Mouse (Mus musculus) limb, embryonic 10.5 days (tissue): ENCODE data around the gene Pax6. TPM values are rescaled to one million over a fixed set of nuclear protein-coding genes. Genes with fewer than 3 reads are reported as not detected.
A peak's percentile ranks its signal among the peaks of the same experiment; 100 is the strongest.

Experiments
- DNase-seq: peaks from one replicate; pipeline ENCODE4 v3.0.0-alpha.2; 2017; ENCODE audit warnings: low spot score
- H3K27ac ChIP-seq: fragments of 300-500 bp; sonication (generic); 2 replicates; pipeline ENCODE4 v1.5.1; 2016; ENCODE audit warnings: mild to moderate bottlenecking
- H3K27me3 ChIP-seq: fragments of 300-500 bp; sonication (generic); 2 replicates; pipeline ENCODE4 v1.6.1; 2016; ENCODE audit warnings: low read depth, mild to moderate bottlenecking; ENCODE audit not compliant: poor library complexity, severe bottlenecking
- H3K36me3 ChIP-seq: fragments of 300-500 bp; sonication (generic); 2 replicates; pipeline ENCODE4 v1.6.1; 2016; ENCODE audit warnings: mild to moderate bottlenecking, moderate library complexity
- H3K4me1 ChIP-seq: fragments of 300-500 bp; sonication (generic); 2 replicates; pipeline ENCODE4 v1.6.1; 2016
- H3K4me3 ChIP-seq: fragments of 300-500 bp; sonication (generic); 2 replicates; pipeline ENCODE4 v1.5.1; 2016; ENCODE audit warnings: mild to moderate bottlenecking, moderate library complexity
- H3K9me3 ChIP-seq: fragments of 300-500 bp; sonication (generic); replicated peaks from 2 replicates; pipeline ENCODE4 v1.6.1; 2016; ENCODE audit warnings: mild to moderate bottlenecking
- WGBS: fragments of 180-500 bp; shearing (Covaris S2); methylation state at CpG from one replicate; pipeline ENCODE4 v1.1.7; 2016; 5-methylcytosine and 5-hydroxymethylcytosine counted together
- polyA plus RNA-seq: library from polyadenylated mRNA; unstranded; fragments of >200 nt; fragmentation: Nextera tagmentation; extraction: Ambion mirVana; gene quantifications from 2 replicates; pipeline ENCODE4 v1.2.1, GENCODE M21; 2016

Pax6 gene
- polyA plus RNA-seq, 1 experiment from 2014 or later: 0.09 TPM

DNA sequence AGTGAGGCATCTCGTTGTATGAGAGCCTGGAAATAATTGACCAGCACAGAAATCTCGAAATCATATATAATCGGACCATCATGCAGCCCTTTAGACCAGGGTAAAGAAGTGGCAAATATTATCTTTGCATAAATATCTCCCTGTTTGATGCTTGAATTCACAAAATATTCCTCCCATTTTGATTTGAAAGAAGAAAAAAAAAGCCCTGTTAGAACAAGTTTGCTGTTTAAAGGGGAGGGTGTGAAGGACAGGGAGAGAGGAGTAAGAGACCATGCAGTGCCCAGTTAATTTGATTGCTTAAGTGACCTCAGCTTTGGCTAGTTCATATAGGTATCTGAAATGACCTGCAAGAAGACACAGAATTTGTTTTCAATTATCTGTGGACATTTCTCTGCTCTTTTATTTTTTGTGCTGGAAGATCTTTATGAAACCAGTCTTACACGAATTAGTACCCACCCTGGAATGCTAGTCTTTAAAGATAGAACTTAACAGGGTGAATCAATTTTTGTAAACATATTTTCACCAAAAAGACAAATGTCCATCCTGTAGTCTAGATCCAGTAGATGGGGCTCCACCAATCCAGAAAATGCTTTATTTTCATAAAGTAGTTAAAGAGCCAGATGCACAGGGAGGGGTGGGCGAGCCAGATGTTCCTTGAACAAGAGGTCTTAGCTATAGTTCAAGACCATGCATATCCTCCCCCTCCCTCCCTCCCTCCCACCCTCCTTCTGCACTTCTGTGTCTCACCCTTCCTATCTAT, 3.0 kb upstream of the Pax6 start:
- Histone ChIP-seq H3K27ac (no peak overlapping the region), H3K9me3 (no peaks in the 10 kb centered on the region), H3K4me3 (no peak overlapping the region), H3K36me3 (no peaks in the 10 kb centered on the region), H3K4me1 (peaks cover 29% of the 10 kb centered on the region), H3K27me3 (peaks cover 100% of the 10 kb centered on the region)
- peak; percentile 18 for DNase-seq
- 12% methylated on average over 5 of the region's 5 CpGs for WGBS

DNA sequence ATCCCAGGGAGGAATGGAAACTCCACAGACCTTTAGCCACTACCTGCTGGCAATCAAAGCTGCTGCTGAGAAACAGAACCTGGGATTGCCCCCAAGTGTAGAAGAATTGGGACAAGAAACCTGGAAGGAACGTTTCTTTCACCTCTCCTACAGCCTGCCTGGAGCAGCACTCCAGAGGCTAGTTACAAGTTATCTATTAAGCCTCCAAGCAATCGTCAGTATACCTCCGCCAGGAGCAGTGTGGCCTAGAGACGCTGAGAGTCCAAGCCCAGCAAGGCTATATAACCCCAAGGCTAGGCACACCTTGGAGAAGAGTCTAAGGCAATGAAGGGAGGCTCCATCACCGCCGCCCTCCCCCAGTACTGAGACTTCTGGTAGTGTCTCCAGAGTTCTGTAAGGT, 2.4 kb upstream of the Pax6 start:
- Histone ChIP-seq H3K27ac (no peak overlapping the region), H3K36me3 (no peaks in the 10 kb centered on the region), H3K27me3 (peaks cover 100% of the 10 kb centered on the region), H3K4me1 (peaks cover 25% of the 10 kb centered on the region), H3K9me3 (no peaks in the 10 kb centered on the region), H3K4me3 (no peak overlapping the region)
- WGBS: 0% methylated on average over 6 of the region's 6 CpGs
- peak; percentile 51 for DNase-seq

DNA sequence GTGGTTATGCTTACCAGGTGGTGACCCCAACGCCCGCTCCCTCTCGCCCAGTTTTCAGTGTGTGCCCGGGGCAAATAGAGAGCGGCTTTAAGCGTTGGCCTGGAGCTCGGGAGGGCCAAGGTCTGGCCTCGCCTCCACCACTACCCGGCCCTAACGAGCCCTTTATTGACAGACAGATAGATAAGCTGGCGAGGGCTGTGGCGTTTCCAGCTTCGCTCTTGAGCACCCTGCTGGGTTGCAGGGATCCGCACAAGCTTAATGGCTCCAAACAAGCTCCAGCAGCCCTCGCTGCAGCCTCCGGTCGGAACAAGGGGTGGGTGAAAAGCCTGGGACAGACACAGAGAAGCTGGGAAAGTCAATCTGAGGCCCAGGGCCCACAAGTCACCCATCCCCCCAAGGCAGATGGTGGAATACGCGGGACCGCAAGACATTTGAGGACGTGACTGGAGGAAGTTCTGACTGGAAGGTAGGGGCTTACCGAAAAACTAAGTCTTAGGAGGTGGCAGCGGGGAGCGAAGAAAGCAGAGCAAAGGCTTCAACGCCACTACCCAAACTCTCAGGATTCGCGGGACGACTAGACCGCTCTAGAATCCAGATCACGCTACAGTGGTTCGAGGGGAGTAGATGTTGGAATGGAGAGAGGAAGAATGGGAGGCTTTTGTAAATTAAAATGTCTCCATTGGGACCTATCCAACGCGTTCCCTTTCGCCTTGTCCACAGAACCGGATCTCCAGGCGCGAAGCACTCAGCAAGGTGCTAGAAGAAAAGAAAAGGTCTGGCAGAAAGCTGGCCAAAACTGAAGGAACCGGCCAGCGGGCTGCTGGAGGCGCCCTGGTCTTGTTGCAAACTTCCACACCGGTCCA, 1.7 kb upstream of the Pax6 start:
- DNase-seq: peak; percentile 57
- H3K4me1 ChIP-seq: peaks cover 25% of the 10 kb centered on the region
- no peaks in the 10 kb centered on the region for H3K9me3 ChIP-seq
- H3K27me3 ChIP-seq: peaks cover 100% of the 10 kb centered on the region
- no peaks in the 10 kb centered on the region for H3K36me3 ChIP-seq
- H3K27ac ChIP-seq: no peak overlapping the region
- WGBS: under 1% methylated on average over 41 of the region's 41 CpGs
- no peak overlapping the region for H3K4me3 ChIP-seq

DNA sequence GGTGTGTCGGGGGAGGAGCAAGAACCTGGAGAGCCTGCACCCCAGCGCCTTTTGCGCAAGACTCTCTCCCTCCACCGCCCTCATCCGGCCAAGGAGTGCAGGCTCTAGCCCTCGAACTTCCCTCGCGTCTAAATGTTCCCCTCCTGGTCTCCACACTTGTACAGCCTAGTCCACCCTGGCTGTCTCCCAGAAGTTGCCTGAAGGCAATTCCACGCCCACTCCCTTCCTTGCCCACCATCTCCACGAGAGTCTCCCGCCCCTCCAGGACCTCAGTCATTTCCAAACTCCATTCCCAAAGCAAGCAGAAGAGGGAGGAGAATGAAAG, 1.1 kb upstream of the Pax6 start:
- no peaks in the 10 kb centered on the region for H3K9me3 ChIP-seq
- peaks cover 100% of the 10 kb centered on the region for H3K27me3 ChIP-seq
- whole genome bisulfite sequencing: under 1% methylated on average over 11 of the region's 11 CpGs
- no peak overlapping the region for H3K27ac ChIP-seq
- peaks cover 25% of the 10 kb centered on the region for H3K4me1 ChIP-seq
- DNase-seq: no peak
- H3K4me3 ChIP-seq: no peak overlapping the region
- H3K36me3 ChIP-seq: no peaks in the 10 kb centered on the region

DNA sequence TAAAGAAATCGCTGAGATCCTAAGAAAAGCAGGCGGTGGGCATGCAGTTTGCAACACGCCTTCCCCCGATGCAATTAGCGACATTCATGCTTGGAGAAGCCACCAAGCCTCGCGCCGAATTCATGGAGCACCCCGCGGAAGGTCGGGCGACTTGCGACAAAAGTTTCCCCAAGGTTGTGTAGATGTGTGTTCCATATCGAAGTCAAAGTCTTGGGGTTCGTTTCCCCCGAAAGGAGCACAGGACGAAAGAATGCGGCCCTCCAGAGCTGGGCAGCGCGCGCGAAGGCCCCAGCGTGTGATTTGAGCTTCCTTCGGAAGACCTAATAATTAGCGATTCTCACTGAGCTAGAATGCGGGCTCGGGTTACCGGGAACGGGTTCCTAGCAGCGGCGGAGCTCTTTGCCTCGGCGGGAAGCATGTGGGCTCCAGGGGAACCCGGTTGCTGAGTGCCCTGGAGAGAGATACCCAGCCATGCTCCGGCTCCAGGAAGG, 716 bp downstream of the Pax6 start:
- no peaks in the 10 kb centered on the region for H3K9me3 ChIP-seq
- H3K36me3 ChIP-seq: no peaks in the 10 kb centered on the region
- no peak overlapping the region for H3K27ac ChIP-seq
- peaks cover 100% of the 10 kb centered on the region for H3K27me3 ChIP-seq
- peak overlapping the region; percentile 11; the same call in 1 of the 2 replicates for H3K4me3 ChIP-seq
- peaks cover 34% of the 10 kb centered on the region for H3K4me1 ChIP-seq
- under 1% methylated on average over 35 of the region's 35 CpGs for WGBS
- DNase-seq: peak; percentile 60

DNA sequence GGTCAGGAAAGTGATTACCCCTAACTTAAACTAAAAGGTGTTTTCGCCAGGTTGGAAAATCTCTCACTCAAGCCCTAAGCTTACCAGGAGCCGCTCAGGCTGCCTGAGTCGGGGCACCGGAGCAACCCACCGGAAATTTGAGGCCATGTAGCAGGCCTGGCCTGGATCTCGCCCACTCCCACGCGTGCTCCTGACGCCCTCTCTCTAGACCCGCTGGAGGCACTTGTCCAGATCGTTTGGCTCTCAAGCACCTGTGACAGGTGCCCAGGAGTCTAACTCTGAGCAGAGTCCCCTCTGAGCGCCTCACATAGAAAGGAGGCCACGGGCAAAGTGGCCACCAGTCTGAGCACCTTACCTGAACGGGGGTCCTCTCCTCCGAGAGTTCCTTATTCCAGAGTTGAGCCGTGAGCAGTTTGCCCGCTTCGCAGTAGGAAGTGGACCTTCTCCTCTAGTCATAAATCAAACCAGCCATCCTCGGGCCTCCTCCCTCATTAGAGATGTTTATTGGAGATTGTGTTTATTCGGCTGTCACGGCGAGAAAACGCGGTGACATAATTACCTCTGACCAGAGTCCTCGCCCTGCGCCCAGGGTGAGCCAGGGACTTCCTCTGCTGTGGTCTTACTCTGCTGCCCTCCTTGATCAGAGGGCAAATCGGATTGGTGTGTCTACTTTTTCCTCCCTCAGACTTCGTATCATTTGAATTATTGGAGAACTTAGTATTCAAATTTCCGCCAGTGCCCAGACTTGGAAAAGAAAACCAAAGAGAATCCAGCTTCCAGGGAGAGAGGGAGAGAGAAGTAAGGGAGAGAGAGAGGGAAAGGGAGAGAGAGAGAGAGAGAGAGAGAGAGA, 1.4 kb downstream of the Pax6 start:
- DNase-seq: peak; percentile 50

DNA sequence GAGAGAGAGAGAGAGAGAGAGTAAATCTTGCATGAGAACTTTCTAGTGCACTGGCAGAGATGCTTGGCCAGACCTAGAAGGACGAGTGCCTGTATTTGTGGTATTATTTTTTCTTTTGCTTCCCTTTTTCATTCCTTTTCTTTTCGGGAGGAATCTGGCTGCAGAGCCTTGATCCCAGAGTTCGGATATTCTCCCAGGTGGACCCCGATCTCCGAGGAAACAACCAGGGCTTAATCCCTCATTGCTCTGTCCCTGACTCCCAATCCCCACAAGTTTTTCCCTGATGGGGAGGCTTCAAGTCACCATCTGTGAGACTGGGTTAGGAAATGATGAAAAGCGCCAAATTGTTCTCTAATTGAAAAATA, 2.0 kb downstream of the Pax6 start:
- no peaks in the 10 kb centered on the region for H3K36me3 ChIP-seq
- H3K27ac ChIP-seq: no peak overlapping the region
- no peaks in the 10 kb centered on the region for H3K9me3 ChIP-seq
- WGBS: 4% methylated on average over 6 of the region's 6 CpGs
- no peak overlapping the region for H3K4me3 ChIP-seq
- H3K4me1 ChIP-seq: peaks cover 46% of the 10 kb centered on the region
- H3K27me3 ChIP-seq: peaks cover 100% of the 10 kb centered on the region
- no peak for DNase-seq

More for the DNA sequence above, 1.4 kb downstream of the Pax6 start:
- Histone ChIP-seq H3K4me3 (no peak overlapping the region; the same call in 1 of the 2 replicates), H3K4me1 (peaks cover 41% of the 10 kb centered on the region), H3K27ac (no peak overlapping the region), H3K27me3 (peaks cover 100% of the 10 kb centered on the region), H3K36me3 (no peaks in the 10 kb centered on the region), H3K9me3 (no peaks in the 10 kb centered on the region)
- 1% methylated on average over 29 of the region's 29 CpGs for WGBS

DNA sequence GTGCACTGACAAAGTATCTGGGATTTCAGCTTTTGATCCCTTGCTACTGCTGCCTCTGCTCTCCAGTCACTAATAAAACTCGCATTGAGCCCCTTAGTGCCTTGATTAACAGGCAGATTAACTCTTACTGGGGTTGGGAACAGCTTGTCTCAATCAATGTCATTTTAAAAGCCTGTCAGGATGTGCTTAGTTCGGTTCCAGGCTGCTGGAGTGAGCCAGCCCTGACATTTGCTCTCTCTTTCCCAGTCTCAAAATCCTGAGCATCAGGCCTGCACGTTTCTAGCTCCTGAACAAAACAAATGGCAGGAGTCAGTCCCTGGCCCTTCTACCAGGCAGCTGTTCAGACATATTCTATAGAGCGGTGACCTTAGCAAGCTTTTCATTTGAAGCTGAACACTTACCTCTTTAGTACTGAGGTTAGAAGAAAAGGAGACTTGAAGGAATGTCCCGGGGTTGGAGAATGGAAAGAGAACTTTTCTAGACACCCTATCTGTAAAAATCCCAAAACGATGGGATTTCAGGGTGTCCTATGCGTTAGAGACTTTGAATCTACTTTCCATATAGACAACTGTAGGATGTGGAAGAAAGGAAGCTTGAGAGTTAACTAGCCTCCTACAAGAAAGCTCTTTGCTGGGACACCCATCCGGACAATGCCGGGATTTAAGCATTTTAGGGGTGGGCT, 2.6 kb downstream of the Pax6 start:
- no peak overlapping the region for H3K4me3 ChIP-seq
- no peaks in the 10 kb centered on the region for H3K36me3 ChIP-seq

DNA sequence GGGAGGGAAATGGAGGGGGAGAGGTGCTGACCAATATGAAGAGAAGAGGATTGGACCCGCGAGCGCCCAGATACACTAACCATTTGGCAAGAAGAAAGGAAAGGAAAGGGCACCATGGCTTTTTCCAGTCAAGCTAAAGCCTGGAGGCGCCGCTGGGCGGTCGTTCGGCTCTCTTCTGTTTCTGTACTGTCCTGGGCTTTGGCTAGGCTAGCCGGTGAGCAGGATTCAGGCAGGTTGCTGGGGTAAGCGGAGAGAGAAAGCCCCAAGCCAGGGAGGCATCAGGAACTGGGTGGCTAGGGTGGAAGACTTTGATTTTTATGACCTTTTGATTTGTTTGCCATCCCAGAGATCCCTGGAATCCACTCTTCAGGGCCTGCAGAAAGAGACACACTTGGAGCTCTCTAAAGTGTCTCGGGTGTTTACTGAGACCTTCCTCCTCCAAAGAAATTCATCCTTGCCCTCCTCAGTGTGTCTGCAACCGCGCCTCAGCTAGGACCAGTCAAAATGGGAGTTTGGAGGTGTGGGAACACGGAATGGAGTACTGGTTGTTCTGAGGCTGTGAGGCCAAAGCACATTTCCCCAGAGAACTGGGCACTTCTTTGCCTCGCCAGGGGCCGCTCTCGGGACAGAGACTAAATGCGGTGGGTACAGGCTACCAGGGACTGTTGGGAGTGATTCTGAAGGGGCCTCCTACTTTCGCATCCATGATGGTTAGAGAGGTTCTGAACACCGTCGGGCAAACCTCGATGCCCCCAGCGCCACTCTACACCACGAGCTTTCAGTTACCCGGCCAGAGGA, 3.3 kb downstream of the Pax6 start:
- Histone ChIP-seq H3K27me3 (peaks cover 100% of the 10 kb centered on the region), H3K9me3 (no peaks in the 10 kb centered on the region), H3K36me3 (no peaks in the 10 kb centered on the region), H3K27ac (no peak overlapping the region), H3K4me3 (no peak overlapping the region), H3K4me1 (peaks cover 51% of the 10 kb centered on the region)
- peak; percentile 54 for DNase-seq
- WGBS: under 1% methylated on average over 25 of the region's 25 CpGs

More for the DNA sequence above, 2.6 kb downstream of the Pax6 start:
- Histone ChIP-seq H3K4me1 (peaks cover 52% of the 10 kb centered on the region), H3K27ac (no peak overlapping the region), H3K9me3 (no peaks in the 10 kb centered on the region), H3K27me3 (peaks cover 100% of the 10 kb centered on the region)
- DNase-seq: no peak
- WGBS: 2% methylated on average over 9 of the region's 9 CpGs

DNA sequence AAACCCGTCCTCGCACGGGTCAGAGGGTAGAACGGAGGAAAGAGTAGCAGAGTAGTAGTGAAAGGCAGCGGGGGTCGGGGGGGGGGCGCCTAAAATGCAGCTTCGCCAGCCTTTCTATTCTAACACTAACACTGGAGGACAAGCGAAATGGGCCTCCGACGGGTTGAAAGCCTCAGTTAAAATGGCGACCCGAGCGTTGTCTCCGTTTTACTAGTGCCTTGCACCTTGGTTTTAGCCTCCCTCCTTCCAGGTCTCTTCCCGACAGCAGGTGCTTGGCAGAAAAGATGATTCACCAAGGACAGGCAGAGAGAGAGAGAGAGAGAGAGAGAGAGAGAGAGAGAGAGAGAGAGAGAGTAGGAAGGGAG, 3.9 kb downstream of the Pax6 start:
- WGBS: under 1% methylated on average over 16 of the region's 16 CpGs
- peaks cover 47% of the 10 kb centered on the region for H3K4me1 ChIP-seq
- no peaks in the 10 kb centered on the region for H3K9me3 ChIP-seq
- no peak overlapping the region for H3K4me3 ChIP-seq
- H3K27ac ChIP-seq: no peak overlapping the region
- peaks cover 100% of the 10 kb centered on the region for H3K27me3 ChIP-seq
- no peaks in the 10 kb centered on the region for H3K36me3 ChIP-seq
- DNase-seq: no peak

DNA sequence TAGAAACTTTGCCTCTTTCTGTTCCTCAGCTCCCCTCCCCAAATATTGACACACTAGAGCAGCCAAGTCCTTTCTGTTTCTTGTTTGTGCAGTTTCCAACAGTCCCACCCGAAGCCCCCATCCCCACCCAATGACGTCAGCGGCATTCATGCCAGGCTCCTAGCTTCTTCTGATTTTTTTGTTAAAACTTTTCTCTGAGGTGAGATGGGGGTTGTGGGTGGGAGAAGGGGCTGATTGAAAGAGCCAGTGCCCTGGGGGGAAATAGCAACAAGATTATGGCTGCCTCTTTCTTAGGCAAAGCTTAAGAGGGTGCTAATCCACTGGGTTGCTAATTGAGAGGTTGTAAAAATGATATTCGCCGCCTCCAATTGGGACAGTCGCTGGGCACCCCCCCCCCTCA, 4.4 kb downstream of the Pax6 start:
- WGBS: under 1% methylated on average over 6 of the region's 6 CpGs
- H3K27ac ChIP-seq: no peak overlapping the region
- H3K9me3 ChIP-seq: no peaks in the 10 kb centered on the region
- H3K4me1 ChIP-seq: peaks cover 47% of the 10 kb centered on the region
- H3K4me3 ChIP-seq: no peak overlapping the region
- peak; percentile 44 for DNase-seq
- H3K36me3 ChIP-seq: no peaks in the 10 kb centered on the region
- peaks cover 100% of the 10 kb centered on the region for H3K27me3 ChIP-seq
